Mouse (Mus musculus): ENCODE measurements around the gene Letm1.

DNA sequence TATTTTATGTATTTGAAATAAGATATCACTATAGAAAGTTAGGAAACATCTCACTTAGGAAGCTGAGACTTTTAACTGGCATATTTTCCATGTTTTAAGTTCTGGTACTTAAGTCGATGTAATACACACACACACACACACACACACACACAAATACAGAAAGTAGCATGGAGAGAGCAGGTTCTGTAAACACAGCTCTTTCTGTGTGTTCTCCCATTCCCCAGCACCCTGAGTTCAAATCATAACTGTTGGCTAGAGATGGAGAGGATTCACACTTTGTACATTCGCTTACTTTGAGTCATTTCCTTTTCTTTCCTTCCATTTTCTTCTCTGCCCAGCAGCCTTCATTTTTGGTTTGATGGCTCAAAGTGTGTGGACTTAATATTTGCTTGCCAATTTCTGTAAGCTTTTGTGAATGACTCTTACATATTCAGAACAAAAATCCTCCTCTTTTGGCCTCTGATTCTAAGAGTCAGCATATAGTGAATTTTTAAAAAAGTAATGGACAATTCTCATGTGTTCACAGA is 39.3 kb upstream of the Letm1 start:
- no peak for TF ChIP-seq CTCF (conservative IDR thresholded peaks at IDR 0.05; ENCODE audit: low read length)
- no peak for TF ChIP-seq POU5F1 (IDR thresholded peaks at IDR 0.05; ENCODE audit: borderline replicate concordance, low read length)

Data from E14TG2a.4 (cell line).